Mouse (Mus musculus) embryo, embryonic 10.5 days (tissue): ENCODE results near the gene Cebpb.

Experiments used
- DNase-seq: peaks from one replicate; pipeline ENCODE4 v3.0.0-alpha.2; 2015; ENCODE audit warnings: low spot score

The Cebpb gene

DNA sequence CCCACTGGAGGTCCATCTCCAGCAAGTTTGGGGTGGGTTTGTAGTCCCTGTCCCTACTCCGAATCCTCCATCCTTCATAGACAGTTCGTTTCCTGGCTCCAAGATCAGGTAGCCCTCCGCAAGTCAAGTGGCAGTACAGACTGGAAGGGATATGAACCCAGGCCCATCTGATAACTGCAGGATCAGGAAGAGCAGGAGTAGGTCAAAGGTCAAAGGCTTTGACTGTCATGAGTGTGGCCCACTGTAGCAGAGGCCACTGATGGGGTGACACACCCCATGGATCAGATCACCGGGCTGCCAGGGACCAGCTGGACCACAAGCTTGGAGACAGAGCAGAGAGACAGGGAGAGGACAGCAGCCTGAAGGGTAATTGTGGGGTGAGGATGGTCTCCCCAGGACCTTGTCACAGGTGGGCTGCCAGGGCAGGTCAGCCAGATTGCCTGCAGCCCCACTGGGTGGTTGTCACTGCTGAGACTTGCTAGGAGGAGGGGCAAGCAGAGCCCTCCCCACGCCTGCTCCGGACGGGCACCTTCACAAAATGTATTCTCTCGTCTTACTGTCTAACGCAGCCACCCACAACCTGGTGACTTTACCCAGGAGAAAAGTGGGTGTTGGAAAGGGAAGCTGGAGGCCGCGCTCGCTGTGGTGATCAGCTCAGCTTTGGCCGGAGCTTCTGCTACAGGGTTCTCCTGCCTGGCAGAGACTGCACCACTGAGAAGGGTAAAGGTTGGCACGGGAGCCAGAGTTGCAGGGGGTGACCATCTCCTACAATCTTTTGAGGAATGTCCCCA, 3.4 kb downstream of the Cebpb start:
- no peak for DNase-seq

DNA sequence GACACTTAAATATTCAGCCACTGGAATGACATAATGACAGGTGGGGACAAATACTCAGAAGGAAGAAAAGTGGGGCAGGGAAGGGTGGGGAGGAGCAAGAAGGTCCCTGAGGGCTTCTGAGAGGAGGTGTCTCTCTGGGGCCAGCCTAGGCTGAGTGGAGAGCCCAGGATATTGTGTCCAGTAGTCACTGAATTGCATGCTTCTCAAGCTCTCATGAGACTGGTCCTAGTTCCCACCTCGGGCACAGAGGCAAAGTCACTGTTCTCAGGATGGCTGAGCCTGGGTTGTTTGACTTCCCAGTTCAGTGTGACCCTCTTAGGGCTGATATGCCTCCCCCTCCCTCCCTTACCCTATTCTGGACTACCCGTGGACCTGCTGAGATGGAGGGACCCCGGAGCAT, 4.1 kb downstream of the Cebpb start:
- DNase-seq: no peak

DNA sequence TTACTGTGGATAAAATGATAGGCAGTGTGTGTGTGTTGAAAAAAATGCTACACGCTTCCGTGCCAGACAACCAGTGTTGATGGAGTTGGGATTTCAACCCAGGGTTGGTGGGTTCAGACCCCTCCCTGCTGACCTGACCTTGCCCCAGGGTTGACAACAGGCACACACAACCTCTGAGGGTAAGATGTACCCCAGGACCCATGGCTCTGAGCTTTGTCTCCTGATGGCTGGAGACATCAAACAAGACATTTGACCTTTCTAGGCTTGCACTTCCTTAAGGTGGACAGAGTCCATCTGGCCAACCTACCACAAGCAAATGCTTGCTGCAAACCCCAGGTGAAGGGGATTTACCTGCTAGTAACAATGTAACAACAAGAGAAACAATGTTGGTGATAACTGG, 4.8 kb downstream of the Cebpb start:
- DNase-seq: no peak

DNA sequence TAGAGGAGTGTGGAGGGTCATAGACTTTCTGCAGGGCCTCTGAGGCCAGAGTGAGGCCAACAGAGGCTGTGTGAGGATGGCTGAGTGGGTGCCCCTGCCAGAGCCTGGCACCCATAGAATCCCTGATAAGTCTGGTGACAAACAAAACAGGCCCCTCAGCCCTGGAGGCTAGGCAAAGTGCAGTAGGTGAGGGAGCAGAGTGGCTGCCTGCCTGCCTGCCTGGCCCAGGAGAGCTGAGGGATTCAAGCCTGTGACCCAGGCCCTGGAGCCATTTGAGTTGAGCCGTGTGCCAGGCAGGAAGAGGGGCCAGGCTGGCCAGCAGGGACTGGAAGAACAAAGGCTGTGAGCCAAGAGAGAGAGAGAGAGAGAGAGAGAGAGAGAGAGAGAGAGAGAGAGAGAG, 5.5 kb downstream of the Cebpb start:
- DNase-seq: no peak

DNA sequence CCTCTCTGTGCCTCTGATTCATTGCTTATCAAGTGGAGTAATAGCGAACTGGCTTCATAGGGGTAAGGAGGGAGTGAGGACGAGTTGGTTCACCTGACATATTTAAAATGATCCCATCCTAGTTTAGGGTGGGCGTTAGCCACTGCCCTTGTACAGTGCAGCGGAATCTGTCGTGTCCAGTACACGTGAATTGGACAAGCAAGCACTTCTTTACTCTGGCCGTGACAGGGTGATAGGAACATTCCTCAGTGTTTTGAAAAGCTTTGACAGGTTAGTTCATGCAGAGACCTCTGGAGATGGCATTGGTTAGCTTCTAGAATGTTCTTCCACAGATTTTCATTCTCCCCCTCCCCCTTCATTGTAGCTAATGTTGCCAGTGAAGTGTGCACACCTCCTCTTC, 6.2 kb downstream of the Cebpb start:
- no peak for DNase-seq

DNA sequence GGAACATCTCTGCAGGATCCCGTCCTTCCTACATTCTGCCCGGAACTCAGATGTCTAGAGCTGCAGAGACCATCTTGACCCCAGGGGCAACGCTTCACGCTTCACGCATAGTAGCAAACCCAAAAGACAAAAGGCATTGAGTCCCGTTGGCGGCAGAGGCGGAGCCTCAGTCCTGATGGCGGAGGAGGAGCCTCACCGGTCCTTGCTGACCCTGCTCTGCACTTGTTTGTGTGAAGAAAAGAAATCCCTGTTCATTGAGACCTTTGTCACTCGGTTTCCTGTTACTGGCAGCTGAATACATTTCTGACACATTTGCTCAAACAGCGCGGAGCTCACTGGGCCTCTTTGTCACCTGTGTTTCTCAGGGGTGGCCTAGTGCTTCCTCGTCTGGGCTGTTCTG, 6.8 kb downstream of the Cebpb start:
- no peak for DNase-seq

DNA sequence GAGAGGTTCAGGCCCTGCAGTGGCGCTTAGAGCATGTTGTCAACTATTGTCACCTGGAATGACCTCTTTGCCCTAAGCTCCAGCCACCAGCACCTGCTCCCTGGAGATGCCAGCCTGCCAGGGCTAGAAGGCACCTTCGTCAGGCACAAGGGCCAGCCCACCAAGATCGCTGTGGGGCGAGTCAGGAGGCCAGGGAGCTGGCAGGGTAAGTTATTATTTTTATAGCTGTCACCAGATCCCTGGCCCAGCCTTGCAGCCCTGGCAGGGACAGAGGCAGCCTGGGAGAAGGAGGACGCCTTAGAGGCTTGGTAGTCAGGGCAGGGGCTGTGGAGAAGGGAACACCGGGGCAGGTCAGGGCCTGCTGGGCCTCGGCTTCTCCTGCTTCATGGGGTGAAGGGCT, 7.4 kb downstream of the Cebpb start:
- DNase-seq: no peak

DNA sequence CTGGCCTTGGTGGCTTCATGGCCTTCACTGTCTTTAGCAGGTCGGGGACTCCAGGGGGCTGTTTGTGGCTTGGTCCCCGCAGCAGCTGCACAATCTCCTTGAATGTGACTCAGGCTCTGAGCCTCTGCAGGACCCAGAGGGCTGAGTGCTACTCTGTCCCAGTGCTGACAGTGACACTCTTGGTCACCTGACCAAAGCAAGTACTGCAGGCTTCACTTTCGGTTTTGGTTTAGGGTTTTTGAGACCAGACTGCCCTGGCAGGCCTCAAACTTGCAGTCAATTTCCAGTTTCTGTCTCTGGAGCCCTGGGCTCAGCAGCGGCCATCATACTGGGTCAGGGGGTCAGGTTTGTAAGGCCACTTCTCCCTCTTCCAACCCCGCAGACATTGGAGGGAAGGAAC, 9.2 kb downstream of the Cebpb start:
- no peak for DNase-seq

DNA sequence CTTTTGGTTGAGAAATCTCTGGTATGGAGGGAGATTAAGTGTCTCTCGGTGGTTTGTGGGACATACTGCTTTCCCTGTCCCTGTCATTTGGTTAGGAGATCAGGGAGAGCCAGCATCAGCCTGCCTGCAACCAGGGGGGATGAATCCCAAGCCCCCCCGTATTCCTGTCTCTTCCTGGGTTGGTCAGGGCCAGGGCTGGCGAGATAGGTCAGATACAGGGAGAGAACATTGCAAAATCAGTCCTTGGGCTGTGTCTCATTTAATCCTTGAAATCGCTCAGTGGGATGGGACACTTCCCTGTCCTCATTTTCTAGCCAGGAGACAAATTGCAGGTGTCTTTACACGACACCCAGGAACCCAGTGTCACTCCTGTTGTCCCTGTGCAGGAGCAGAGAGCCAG, 11.3 kb downstream of the Cebpb start:
- DNase-seq: no peak

DNA sequence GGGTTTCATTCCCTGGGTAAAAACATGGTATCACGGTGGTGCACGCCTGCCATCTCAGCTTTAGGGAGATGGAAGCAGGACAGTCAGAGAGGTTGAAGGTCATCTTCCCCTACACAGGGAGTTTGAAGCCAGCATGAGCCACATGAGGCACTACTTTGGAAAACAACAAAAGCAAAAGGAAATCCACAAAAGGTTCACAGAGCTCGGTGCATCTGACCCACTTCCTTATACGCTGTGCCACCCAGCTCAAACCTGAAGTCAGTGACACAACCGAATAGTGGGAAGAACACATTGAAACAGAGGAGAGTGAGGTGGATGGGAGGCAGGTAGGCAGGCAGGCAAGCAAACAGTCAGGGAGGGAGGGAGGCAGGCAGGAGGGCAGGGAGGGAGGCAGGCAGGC, 12.8 kb downstream of the Cebpb start:
- no peak for DNase-seq

DNA sequence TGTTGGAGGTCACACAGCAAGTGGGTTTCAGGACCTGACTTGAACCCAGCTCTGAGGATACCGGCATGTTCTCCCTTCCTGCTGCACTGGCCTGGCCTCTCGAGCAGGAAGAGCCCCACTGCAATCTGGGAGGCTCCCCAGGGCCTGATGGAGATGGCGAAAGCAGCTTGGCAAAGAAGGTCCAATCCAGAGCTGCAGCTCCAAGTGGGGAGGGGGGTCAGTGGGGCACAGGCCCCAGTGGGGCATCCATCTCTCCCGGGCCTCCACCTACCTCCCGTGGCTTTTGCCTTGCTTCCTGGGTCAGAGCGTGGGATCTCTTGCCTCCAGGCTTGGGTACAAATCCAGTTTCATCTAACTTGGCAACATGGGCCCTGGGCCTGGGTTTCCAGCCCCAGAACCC, 13.4 kb downstream of the Cebpb start:
- no peak for DNase-seq

DNA sequence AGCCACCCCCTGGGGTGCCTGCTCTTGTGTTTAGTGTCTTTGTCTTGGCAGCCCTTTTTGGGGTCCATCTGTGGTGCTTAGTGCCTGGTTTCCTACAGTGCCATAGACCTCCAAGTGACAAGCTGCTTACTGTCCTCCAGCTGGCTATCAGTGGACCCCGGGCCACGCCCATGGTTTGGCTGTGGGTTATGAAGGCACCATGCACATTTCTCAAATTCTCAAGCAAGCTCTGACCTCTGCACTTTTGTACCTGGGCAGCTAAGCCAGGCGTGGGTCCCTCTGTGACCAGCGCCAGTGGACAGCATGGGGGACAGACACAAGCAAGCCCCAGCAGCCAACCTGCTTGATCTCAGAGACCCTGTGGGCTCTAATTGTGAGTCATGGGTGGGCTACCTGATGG, 15.7 kb downstream of the Cebpb start:
- no peak for DNase-seq

DNA sequence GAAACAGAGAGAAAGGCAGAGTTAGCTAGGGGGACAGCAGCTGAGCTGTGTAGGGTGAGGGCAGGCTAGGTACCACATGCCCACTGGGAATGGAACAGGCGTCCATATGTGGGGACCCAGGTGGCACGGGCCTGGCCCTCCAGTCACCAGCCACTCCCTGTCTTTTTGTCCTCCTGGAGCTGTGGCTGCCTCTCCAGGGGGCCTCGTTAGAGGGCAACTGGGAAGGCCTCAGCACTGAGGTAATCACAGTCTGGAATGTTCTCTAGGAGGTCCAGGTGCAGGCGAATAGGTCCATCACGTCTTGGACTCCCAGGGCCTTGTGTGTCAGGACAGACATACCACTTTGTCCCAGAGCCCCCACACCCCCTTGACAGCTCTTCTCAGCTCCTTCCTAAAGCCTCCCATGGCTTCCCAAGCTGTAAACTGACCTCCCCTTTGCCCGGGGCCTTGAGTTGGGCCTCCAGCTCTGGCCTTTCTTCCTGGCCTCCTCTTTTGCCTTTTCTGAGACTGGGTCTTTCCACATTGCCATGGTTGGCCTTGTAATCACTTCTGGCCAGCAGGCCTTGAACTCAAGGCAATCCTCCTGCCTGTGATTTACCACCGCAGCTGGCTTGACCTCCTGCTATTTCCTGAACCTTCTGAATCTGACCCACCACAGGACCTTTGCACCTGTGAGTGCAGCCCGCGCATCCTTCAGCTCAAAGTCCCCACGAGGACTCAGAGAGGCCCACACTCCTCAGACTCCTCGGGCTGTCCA, 17.6 kb downstream of the Cebpb start:
- no peak for DNase-seq

DNA sequence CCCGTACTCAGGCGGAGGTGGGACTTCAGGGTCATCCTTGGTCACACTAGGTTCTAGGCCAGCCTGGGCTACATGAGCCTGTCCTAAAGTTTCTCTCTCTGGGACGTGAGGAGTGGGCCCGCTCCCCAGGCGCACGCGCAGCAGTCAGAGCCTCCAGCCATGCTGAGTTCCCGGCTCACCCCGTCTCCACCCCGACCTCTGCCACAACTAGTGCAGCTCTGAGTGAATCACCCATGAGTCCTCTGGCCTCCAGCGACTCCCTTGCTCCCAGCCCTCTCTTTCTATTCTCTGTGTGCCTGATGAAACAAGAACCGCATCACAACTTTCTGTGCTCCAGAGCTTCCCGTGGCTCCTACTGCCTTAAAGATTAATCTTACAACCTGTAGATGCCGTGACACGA, 19.7 kb downstream of the Cebpb start:
- no peak for DNase-seq

DNA sequence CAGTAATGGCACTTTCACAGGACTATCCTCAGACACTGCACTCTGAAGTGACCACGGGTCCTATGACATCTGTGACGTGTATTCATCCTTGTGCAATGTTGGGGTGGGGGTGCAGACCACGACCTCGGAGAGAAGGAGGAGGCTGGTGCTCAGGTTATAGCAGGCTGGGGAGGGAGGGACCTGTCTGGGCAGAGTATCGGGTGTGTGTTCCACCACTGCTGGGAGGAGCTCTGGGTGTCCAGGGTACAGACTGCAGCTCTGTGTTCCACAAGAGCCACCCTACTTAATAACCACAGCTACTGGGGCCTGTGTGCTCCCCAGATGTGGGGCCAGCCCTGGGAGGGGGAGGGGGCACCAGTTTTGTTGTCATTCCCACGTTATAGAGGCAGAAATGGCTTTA, 21.3 kb downstream of the Cebpb start:
- DNase-seq: no peak

DNA sequence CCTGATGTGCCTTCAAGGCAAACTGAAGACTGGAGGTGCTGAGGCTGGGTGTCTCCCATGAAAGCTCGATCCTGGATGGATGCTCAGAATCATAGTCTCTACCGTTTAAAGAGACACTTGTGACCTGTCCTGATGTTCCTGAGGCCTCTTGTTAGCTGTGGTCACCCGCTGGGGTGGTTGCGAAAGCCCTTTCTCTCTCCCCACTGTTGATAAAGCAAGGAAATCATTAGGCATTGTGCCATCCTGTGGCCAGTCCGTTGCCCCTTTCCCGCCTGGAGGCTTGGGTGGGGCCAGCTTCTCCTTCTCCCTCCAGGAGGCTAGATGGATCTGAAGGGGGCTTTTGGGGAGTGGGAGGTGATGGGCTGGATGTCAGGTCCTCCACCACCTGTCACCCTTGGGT, 21.9 kb downstream of the Cebpb start:
- DNase-seq: no peak

DNA sequence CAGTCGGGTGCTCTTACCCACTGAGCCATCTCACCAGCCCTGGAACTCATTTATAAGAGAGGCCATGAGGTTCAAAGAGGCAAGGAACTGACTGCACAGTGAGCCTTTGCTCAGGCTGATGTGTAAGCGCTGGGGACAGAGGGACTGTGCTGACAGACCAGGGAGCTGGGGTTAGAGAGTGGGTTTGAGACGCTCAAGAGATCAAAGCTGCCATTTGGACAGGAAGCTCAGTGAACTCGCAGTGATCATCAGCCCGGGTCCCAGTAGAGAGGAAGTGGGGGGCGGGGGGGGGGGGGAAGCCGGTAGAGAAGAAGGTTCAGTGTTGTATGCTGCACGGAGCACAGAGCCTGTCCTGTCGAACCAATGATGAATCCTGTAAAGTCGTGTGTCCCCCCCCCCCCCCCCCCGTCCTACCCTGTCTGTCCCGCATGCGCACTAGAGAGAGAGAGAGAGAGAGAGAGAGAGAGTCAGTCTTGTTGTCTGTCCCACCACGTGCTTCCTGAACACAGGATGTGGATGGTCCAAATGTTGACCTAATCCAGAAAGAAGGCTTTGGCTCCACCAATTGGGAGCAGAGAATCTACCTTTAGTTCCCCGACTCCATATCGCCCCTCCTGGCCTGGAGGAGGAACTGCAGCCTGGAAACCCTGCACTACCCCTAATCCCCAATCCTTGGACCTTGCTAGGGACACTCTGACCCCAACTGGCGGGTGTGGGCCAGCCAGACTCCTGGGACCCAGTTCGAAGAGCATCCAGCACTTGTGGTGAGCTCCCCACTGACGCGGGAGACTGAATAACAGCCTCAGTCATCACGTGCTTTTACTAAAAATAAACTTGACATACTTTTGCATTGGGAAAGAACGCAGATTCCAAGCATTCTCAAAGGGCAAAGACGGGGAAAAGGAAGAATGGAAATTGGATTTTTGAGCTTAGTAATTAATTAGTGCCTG, 24.4 kb downstream of the Cebpb start:
- DNase-seq: no peak

DNA sequence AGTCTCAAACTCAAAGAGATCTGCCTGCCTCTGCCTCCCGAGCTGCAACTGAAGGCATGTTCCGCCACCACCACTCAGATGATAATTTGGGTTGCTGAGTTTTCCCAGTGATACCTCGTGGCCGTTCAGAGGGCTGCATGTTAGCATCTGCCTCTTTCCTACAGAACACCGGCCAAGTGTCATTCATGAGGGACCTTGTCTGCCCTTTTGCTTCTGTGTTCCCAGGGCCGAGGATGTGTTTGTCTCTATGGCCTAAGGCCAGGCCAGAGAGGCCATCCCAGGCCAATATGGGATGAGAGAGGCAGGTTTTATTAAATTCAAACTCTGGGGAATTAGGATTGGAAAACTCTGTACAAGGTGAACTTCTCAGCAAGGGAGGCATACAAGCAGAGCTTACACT, 25.6 kb downstream of the Cebpb start:
- DNase-seq: no peak

DNA sequence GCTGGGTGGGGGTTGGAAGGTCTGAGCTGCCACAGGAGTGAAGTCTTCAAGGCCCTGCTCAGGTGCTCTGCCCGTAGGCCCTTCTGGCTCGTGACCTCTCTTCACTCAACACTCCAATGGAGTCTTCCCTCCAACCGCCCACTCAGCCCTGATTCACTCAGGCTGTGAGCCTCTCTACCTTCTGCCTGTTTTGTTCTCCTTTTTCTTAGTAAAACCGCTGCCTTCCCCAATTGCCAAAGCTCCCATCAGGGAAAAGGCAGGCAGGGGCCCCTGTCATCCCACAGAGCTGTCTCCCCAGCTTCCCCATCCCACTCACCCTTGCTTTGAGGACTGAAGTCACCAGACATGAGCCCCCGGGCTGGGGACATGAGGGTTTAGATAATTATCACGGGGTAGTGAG, 26.3 kb downstream of the Cebpb start:
- no peak for DNase-seq

DNA sequence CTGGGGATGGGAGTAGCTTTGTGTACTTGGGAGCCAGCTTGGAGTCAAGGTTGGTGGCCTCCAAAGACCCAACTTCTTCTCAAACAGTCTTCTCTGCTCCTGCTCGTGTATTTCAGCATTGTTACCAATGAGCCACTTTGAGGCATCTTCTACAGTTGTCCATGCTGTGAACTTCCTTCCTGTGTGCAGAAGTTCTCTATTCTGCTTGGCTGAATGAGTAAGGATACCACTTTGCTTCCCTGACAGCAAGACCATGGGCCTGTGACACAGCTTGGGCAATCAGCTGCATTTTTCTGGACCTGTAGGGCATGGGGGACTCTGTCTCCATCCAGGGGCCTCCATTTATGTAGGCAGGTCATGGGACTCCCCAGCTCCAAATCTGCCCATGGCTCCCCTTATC, 28.5 kb downstream of the Cebpb start:
- DNase-seq: no peak

DNA sequence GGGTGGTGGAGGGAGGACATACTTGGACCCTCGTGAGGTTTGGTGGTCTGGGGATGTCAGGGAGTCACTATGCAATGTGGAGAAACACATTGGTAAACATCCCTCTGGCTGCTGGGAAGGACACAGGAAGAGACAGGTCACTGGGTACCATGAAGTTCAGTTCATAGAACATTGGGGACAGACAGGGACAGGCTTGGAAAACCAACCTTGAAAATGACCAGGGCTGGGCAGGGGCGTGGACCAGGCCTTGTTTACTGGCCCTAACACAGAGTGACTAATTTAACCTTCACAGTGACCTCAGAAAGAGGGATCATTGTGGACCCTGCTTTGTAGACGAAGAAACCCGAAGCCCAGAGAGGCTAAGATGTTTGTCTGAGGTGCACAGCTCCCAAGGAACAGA, 30.8 kb downstream of the Cebpb start:
- DNase-seq: no peak

DNA sequence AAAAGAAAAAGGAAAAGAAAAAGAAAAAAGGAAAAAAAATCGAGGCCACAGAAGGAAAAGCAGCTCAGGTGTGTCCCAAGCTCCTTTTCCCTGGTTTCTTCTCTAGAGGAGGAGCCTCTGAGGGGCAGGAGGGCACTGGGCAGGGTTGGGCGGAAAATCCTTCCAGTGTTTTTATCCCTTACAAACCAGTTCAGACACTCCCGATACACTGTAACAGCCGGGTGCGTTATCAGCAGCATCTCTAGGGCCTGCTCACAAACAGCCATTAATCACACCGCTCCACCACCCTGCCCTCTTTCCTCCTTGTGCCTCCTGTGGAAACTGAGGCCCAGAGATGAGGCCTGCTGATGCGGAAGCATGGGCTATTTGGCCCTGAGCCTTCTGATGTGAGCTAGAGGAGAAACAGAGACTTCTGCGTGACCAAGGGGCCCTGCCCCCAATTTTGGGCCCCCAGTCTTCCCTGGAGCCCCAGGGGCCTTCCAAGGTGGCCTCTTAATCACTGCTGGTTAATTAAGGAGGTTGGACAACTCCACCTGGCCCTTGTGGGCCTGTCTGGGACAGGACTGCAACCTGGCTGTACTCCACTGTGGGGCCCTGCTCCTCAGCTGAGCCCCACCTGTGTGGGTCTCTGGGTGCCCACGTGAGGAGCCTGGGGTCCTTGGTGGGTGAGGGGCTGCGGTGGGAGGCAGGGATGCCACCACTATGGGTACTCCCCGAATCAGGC, 32.6 kb downstream of the Cebpb start:
- no peak for DNase-seq
